Mouse (Mus musculus) embryonic fibroblast, embryonic 13.5 days (primary cell): ENCODE data around the gene Klhl9. TPM values are rescaled to one million over a fixed set of nuclear protein-coding genes. Genes with fewer than 3 reads are reported as not detected.

Experiments used
- H3K27ac ChIP-seq: 2 replicates; pipeline ENCODE4 v1.5.1; 2012; ENCODE audit warnings: low read length, control low read depth, inconsistent platforms; ENCODE audit not compliant: insufficient read depth
- H3K4me1 ChIP-seq: 2 replicates; pipeline ENCODE4 v1.6.1; 2011; ENCODE audit warnings: low read length; ENCODE audit not compliant: control insufficient read depth, insufficient read depth
- H3K4me3 ChIP-seq: 2 replicates; pipeline ENCODE4 v1.5.1; 2011; ENCODE audit warnings: mild to moderate bottlenecking, control low read depth, low read length; ENCODE audit not compliant: insufficient read depth
- CTCF ChIP-seq: IDR thresholded peaks from 2 replicates; pipeline ENCODE4 v1.5.1; 2011; ENCODE audit warnings: mild to moderate bottlenecking, control low read depth, low read length, moderate library complexity, borderline replicate concordance; ENCODE audit not compliant: insufficient read depth
- POLR2A ChIP-seq: IDR thresholded peaks from 2 replicates; pipeline ENCODE4 v1.6.1; 2011; ENCODE audit warnings: low read depth, mild to moderate bottlenecking, control low read depth, low read length, moderate library complexity
- polyA plus RNA-seq: library from polyadenylated mRNA; stranded (reverse); fragments of >200 nt; gene quantifications from 2 replicates; pipeline ENCODE4 v1.2.4, GENCODE M21; 2011; ENCODE audit warnings: low read depth; ENCODE audit not compliant: missing spikeins, insufficient read length

Klhl9 gene
- polyA plus RNA-seq, 1 experiment = 123 TPM

GRCm38 (mm10) chr4:88692537-88692936 lies 29.7 kb downstream of the Klhl9 start:
- Histone ChIP-seq H3K4me1 (no peaks in the 10 kb centered on the region), H3K4me3 (no peak overlapping the region), H3K27ac (no peak overlapping the region)
- TF ChIP-seq POLR2A (no peak), CTCF (no peak)

- no peak for TF ChIP-seq CTCF
- TF ChIP-seq POLR2A = no peak
Observed at GRCm38 (mm10) chr4:88691259-88691658, 31.0 kb downstream of the Klhl9 start, which contains the start of gene Ifnab. Ifnab (minus strand) TSS chr4:88691359.

GRCm38 (mm10) chr4:88683812-88684211 lies 38.5 kb downstream of the Klhl9 start, which contains the start of gene Ifna2:
Ifna2 (minus strand) TSS chr4:88683912.
- no peak within 1 kb of the TSS for H3K27ac ChIP-seq
- H3K4me3 ChIP-seq = no peak within 1 kb of the TSS
- TF ChIP-seq POLR2A = no peak
- no peak for TF ChIP-seq CTCF
- no peaks in the 10 kb centered on the region for H3K4me1 ChIP-seq

More at GRCm38 (mm10) chr4:88691259-88691658, 31.0 kb downstream of the Klhl9 start, which contains the start of gene Ifnab:
- no peak within 1 kb of the TSS for H3K4me3 ChIP-seq
- no peaks in the 10 kb centered on the region for H3K4me1 ChIP-seq
- no peak within 1 kb of the TSS for H3K27ac ChIP-seq

GRCm38 (mm10) chr4:88681353-88681752 lies 40.9 kb downstream of the Klhl9 start:
- H3K4me1 ChIP-seq = no peaks in the 10 kb centered on the region
- no peak overlapping the region for H3K4me3 ChIP-seq
- no peak overlapping the region for H3K27ac ChIP-seq
- TF ChIP-seq POLR2A (no peak), CTCF (no peak)

- no peak overlapping the region for H3K4me3 ChIP-seq
- TF ChIP-seq POLR2A (no peak), CTCF (no peak)
- no peak overlapping the region for H3K27ac ChIP-seq
- H3K4me1 ChIP-seq = no peaks in the 10 kb centered on the region
Observed at GRCm38 (mm10) chr4:88680362-88680761, 41.9 kb downstream of the Klhl9 start.

GRCm38 (mm10) chr4:88676824-88677223 lies 45.4 kb downstream of the Klhl9 start, which contains the start of gene Ifna16:
Ifna16 (minus strand) TSS chr4:88676924.
- Histone ChIP-seq H3K4me1 (no peaks in the 10 kb centered on the region), H3K27ac (no peak within 1 kb of the TSS), H3K4me3 (no peak within 1 kb of the TSS)
- no peak for TF ChIP-seq CTCF
- TF ChIP-seq POLR2A = no peak

Other genes with a start within 250 kb of the Klhl9 start
- gene Ifnb1, start 199.7 kb downstream of the Klhl9 start, polyA plus RNA-seq = not detected in 2 replicates
- not detected in 2 replicates for gene Ifna15, start 164.2 kb downstream of the Klhl9 start, polyA plus RNA-seq
- gene Ifna14, start 150.7 kb downstream of the Klhl9 start, polyA plus RNA-seq = not detected in 2 replicates
- gene Ifna9, start 130.1 kb downstream of the Klhl9 start, polyA plus RNA-seq = not detected in 2 replicates
- gene Ifna12, start 119.1 kb downstream of the Klhl9 start, polyA plus RNA-seq = not detected in 2 replicates
- not detected in 2 replicates for gene C87499, start 88.1 kb downstream of the Klhl9 start, polyA plus RNA-seq
- gene Ifna13, start 78.0 kb downstream of the Klhl9 start, polyA plus RNA-seq = not detected in 2 replicates
- not detected in 2 replicates for gene Ifna16, start 45.5 kb downstream of the Klhl9 start, polyA plus RNA-seq
- gene Ifna2, start 38.6 kb downstream of the Klhl9 start, polyA plus RNA-seq = not detected in 2 replicates
- gene Ifnab, start 31.1 kb downstream of the Klhl9 start, polyA plus RNA-seq = not detected in 2 replicates
- gene Gm26566, start 660 bp downstream of the Klhl9 start, polyA plus RNA-seq = not detected in 2 replicates
- not detected in 2 replicates for gene Gm13271, start 32.4 kb upstream of the Klhl9 start, polyA plus RNA-seq
- not detected in 2 replicates for gene Gm13283, start 37.7 kb upstream of the Klhl9 start, polyA plus RNA-seq
- gene Gm13290, start 51.4 kb upstream of the Klhl9 start, polyA plus RNA-seq = 0.70 TPM in 1 of 2 replicates, not detected in the other
- not detected in 2 replicates for gene Gm13289, start 54.5 kb upstream of the Klhl9 start, polyA plus RNA-seq
- not detected in 2 replicates for gene Gm13272, start 57.4 kb upstream of the Klhl9 start, polyA plus RNA-seq
- 0.37 and 0.44 TPM in 2 replicates for gene Ifnz, start 59.7 kb upstream of the Klhl9 start, polyA plus RNA-seq
- gene Gm13276, start 63.2 kb upstream of the Klhl9 start, polyA plus RNA-seq = not detected in 2 replicates
- not detected in 2 replicates for gene Gm13277, start 66.2 kb upstream of the Klhl9 start, polyA plus RNA-seq
- gene Gm13278, start 69.1 kb upstream of the Klhl9 start, polyA plus RNA-seq = not detected in 2 replicates
- gene Gm13275, start 72.0 kb upstream of the Klhl9 start, polyA plus RNA-seq = not detected in 2 replicates
- gene Gm13279, start 74.9 kb upstream of the Klhl9 start, polyA plus RNA-seq = not detected in 2 replicates
- 0.44 and 2.3 TPM in 2 replicates for gene Gm13285, start 77.2 kb upstream of the Klhl9 start, polyA plus RNA-seq
- 1.1 TPM in 1 of 2 replicates, not detected in the other for gene Gm13287, start 80.8 kb upstream of the Klhl9 start, polyA plus RNA-seq
- gene Gm13288, start 83.1 kb upstream of the Klhl9 start, polyA plus RNA-seq = 0.23 TPM in 1 of 2 replicates, not detected in the other
- not detected in 2 replicates for gene Ifna7, start 93.8 kb upstream of the Klhl9 start, polyA plus RNA-seq
- gene Ifna11, start 97.5 kb upstream of the Klhl9 start, polyA plus RNA-seq = not detected in 2 replicates
- not detected in 2 replicates for gene Ifna6, start 105.0 kb upstream of the Klhl9 start, polyA plus RNA-seq
- not detected in 2 replicates for gene Ifna5, start 113.1 kb upstream of the Klhl9 start, polyA plus RNA-seq
- not detected in 2 replicates for gene Ifna4, start 119.4 kb upstream of the Klhl9 start, polyA plus RNA-seq
- not detected in 2 replicates for gene Ifna1, start 127.6 kb upstream of the Klhl9 start, polyA plus RNA-seq
- not detected in 2 replicates for gene Ifne, start 157.7 kb upstream of the Klhl9 start, polyA plus RNA-seq